Mouse (Mus musculus) heart, embryonic 16.5 days (tissue): ENCODE measurements at regions not wholly inside any gene's neighbourhood (a gene's known extent, or its start where the extent isn't known, plus 50 kb on each side); places are given as distances from the start of the nearest gene placed in this dataset.
A peak's percentile ranks its signal among the peaks of the same experiment; 100 is the strongest.

Source experiments
- ATAC-seq: fragments of 200-750 bp; cut with Nextera tagmentation; replicated peaks from 2 replicates; pipeline ENCODE4 v1.8.0; 2017; ENCODE audit warnings: moderate number of reproducible peaks; ENCODE audit not compliant: insufficient read depth, low FRiP score; ENCODE audit errors: extremely low read depth
- H3K27ac ChIP-seq: fragments of 300-500 bp; sonication (generic); 2 replicates; pipeline ENCODE4 v1.5.1; 2014; ENCODE audit warnings: mild to moderate bottlenecking, low read length, control low read depth, moderate library complexity
- H3K27me3 ChIP-seq: fragments of 300-500 bp; sonication (generic); 2 replicates; pipeline ENCODE4 v1.6.1; 2014; ENCODE audit warnings: low read length, mixed read lengths; ENCODE audit not compliant: control insufficient read depth, insufficient read depth
- H3K36me3 ChIP-seq: fragments of 300-500 bp; sonication (generic); 2 replicates; pipeline ENCODE4 v1.6.1; 2014; ENCODE audit not compliant: control insufficient read depth, insufficient read depth
- H3K4me1 ChIP-seq: fragments of 300-500 bp; sonication (generic); 2 replicates; pipeline ENCODE4 v1.6.1; 2014; ENCODE audit warnings: low read length, mixed read lengths; ENCODE audit not compliant: control insufficient read depth, insufficient read depth
- H3K4me2 ChIP-seq: fragments of 300-500 bp; sonication (generic); 2 replicates; pipeline ENCODE4 v1.6.1; 2014; ENCODE audit warnings: low read depth, mild to moderate bottlenecking, control low read depth, low read length
- H3K4me3 ChIP-seq: fragments of 300-500 bp; sonication (generic); 2 replicates; pipeline ENCODE4 v1.5.1; 2014; ENCODE audit warnings: mild to moderate bottlenecking, control low read depth, low read length
- H3K9ac ChIP-seq: fragments of 300-500 bp; sonication (generic); 2 replicates; pipeline ENCODE4 v1.6.1; 2014; ENCODE audit warnings: low read length, control low read depth
- H3K9me3 ChIP-seq: fragments of 300-500 bp; sonication (generic); replicated peaks from 2 replicates; pipeline ENCODE4 v1.6.1; 2016; ENCODE audit warnings: low read length; ENCODE audit not compliant: control insufficient read depth
- WGBS: fragments of 180-500 bp; shearing (Covaris S2); extraction: QIAGEN DNeasy Blood & Tissue Kit; methylation state at CpG from one replicate; pipeline ENCODE4 v1.1.7; 2014; 5-methylcytosine and 5-hydroxymethylcytosine counted together

DNA sequence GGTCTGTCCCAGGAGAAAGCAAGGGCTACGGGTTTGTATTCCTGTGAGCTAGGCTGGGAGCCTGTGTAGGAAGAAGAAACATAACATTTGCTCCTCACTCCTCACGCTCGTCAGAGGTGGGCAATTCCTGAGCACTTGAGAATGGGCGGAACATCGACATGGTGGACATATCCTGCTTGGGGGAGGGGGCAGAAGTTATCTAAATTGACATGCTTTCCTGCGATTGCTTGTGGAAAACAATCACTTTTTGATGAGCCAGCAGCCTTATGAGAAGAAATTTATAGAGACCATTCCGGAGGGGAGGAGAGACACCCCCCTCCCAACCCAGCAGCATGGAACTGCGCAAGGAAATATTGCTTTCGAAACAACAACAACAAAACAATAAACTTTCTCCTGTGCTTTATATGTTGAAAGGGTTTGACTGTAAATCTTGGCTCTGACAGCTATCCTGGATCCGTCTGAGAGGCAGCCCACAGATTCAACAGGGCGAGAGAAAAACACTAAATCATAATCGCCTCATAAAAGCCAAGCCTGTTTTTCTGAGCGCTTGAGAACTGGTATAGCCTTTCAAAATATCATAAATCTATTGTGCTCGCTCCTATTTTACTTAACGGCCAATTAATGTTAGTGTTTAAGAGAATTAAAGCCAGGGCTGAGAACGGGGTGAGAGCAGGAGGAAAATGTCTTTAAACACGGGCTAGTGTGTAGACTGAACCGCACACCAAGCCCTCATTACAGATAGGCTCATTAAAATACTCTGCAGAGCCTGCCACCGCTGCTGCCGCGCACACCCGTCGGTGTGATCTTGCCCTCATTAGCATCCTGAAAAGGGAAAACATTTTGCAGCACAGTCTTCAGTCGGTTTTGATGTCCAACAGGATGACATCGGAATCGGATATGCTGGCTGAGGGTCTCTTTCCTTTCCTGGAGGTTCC is 242.0 kb downstream of the Cd83 start:
- no peak for ATAC-seq
- Histone ChIP-seq H3K9ac (no peak overlapping the region), H3K4me1 (peaks cover 20% of the 10 kb centered on the region), H3K36me3 (no peaks in the 10 kb centered on the region), H3K27me3 (no peaks in the 10 kb centered on the region), H3K27ac (peak overlapping the region; percentile 67), H3K9me3 (no peaks in the 10 kb centered on the region), H3K4me2 (peak overlapping the region; percentile 22; the same call in 1 of the 2 replicates), H3K4me3 (no peak overlapping the region)
- WGBS = 56% methylated on average over 26 of the region's 26 CpGs

- Histone ChIP-seq H3K9me3 (no peaks in the 10 kb centered on the region), H3K4me1 (peaks cover 20% of the 10 kb centered on the region), H3K36me3 (no peaks in the 10 kb centered on the region), H3K27ac (no peak overlapping the region), H3K27me3 (no peaks in the 10 kb centered on the region), H3K4me3 (no peak overlapping the region), H3K9ac (no peak overlapping the region), H3K4me2 (no peak overlapping the region)
- 90% methylated on average over 6 of the region's 6 CpGs for WGBS
- ATAC-seq = no peak
Measured at GRCm38 (mm10) chr13:44028081-44028480, 243.5 kb downstream of the Cd83 start.

GRCm38 (mm10) chr13:44030590-44030989 is 246.0 kb downstream of the Cd83 start:
- no peak overlapping the region for H3K4me2 ChIP-seq
- peaks cover 8% of the 10 kb centered on the region for H3K4me1 ChIP-seq
- H3K36me3 ChIP-seq = no peaks in the 10 kb centered on the region
- no peaks in the 10 kb centered on the region for H3K27me3 ChIP-seq
- H3K9ac ChIP-seq = no peak overlapping the region; the same call in 1 of the 2 replicates
- H3K27ac ChIP-seq = peak overlapping the region; percentile 86
- WGBS = 24% methylated on average over 5 of the region's 5 CpGs
- no peak overlapping the region for H3K4me3 ChIP-seq
- no peaks in the 10 kb centered on the region for H3K9me3 ChIP-seq
- peak; percentile 89 for ATAC-seq

DNA sequence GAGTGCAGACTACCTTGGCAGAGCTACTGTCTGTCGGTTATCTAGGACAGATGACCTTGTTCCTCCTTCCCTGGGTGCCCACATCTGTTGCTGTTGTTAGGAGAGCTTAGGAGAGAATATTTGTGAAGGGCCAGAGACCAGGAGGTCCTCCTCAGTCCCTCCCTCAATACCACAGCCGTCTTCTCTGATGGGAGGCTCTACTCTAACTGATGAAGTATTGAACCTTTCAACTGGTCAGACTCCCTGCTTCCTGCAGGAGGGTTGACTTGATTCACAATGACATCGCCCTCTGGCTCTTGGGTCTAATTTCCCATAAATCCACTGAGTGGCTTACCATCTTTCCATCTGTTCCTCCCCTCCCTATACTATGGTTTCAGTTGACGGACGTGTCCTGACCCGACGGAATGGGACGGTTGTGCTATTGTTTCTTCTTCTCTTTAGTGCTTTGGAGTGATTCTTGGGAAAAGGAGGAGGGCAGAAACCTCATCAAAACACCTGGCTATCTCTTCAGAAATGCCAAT is 253.3 kb downstream of the Cd83 start:
- no peak overlapping the region for H3K4me3 ChIP-seq
- H3K27me3 ChIP-seq = no peaks in the 10 kb centered on the region
- no peak overlapping the region for H3K4me2 ChIP-seq
- ATAC-seq = no peak
- no peak overlapping the region for H3K9ac ChIP-seq
- 71% methylated on average over 8 of the region's 8 CpGs for WGBS
- no peaks in the 10 kb centered on the region for H3K9me3 ChIP-seq
- H3K27ac ChIP-seq = no peak overlapping the region
- H3K4me1 ChIP-seq = peaks cover 13% of the 10 kb centered on the region
- no peaks in the 10 kb centered on the region for H3K36me3 ChIP-seq

DNA sequence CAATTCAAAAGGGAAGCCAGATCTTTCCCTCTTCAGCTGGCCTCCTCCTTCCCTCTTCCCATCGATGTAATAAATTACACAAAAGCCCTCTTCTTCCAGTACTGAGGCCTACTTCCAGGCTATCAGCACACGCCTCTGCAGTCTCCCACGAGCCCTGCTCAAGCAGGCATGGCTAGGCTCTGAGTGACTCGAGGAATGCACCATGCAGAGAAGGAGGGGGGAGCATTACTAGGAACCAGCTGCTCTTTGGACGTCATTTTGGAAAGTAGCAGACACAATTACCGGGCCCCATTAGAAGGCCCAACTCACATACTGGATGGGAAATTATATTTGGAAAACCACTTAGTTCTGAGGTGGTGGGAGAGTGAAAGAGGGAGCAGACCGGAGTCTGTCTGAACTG is 253.7 kb downstream of the Cd83 start:
- ATAC-seq = 0 out of 2 replicates have a peak, but pooled peaks have one; percentile 57
- H3K4me2 ChIP-seq = no peak overlapping the region
- no peak overlapping the region for H3K9ac ChIP-seq
- no peak overlapping the region for H3K27ac ChIP-seq
- H3K4me3 ChIP-seq = no peak overlapping the region
- H3K9me3 ChIP-seq = no peaks in the 10 kb centered on the region
- no peaks in the 10 kb centered on the region for H3K36me3 ChIP-seq
- peaks cover 17% of the 10 kb centered on the region for H3K4me1 ChIP-seq
- WGBS = 36% methylated on average over 7 of the region's 7 CpGs
- no peaks in the 10 kb centered on the region for H3K27me3 ChIP-seq

- H3K4me3 ChIP-seq = no peak overlapping the region
- peaks cover 23% of the 10 kb centered on the region for H3K4me1 ChIP-seq
- WGBS = 66% methylated on average over 7 of the region's 7 CpGs
- H3K9me3 ChIP-seq = no peaks in the 10 kb centered on the region
- ATAC-seq = no peak
- no peak overlapping the region for H3K4me2 ChIP-seq
- H3K27ac ChIP-seq = 0 out of 2 replicates have a peak overlapping the region, but pooled peaks have one; percentile 11
- H3K36me3 ChIP-seq = no peaks in the 10 kb centered on the region
- no peak overlapping the region for H3K9ac ChIP-seq
- H3K27me3 ChIP-seq = no peaks in the 10 kb centered on the region
Measured at GRCm38 (mm10) chr13:44040640-44041039, 256.1 kb downstream of the Cd83 start.

GRCm38 (mm10) chr13:44042730-44043493 is 258.3 kb downstream of the Cd83 start:
- no peaks in the 10 kb centered on the region for H3K9me3 ChIP-seq
- H3K4me1 ChIP-seq = peaks cover 22% of the 10 kb centered on the region
- H3K27ac ChIP-seq = no peak overlapping the region
- WGBS = 56% methylated on average over 9 of the region's 9 CpGs
- H3K36me3 ChIP-seq = no peaks in the 10 kb centered on the region
- H3K27me3 ChIP-seq = no peaks in the 10 kb centered on the region
- H3K4me3 ChIP-seq = no peak overlapping the region
- ATAC-seq = no peak
- no peak overlapping the region for H3K4me2 ChIP-seq
- H3K9ac ChIP-seq = no peak overlapping the region

- H3K27me3 ChIP-seq = no peaks in the 10 kb centered on the region
- no peak overlapping the region for H3K4me2 ChIP-seq
- no peak overlapping the region for H3K9ac ChIP-seq
- no peak overlapping the region for H3K27ac ChIP-seq
- ATAC-seq = no peak
- H3K9me3 ChIP-seq = no peaks in the 10 kb centered on the region
- H3K36me3 ChIP-seq = no peaks in the 10 kb centered on the region
- H3K4me1 ChIP-seq = peaks cover 20% of the 10 kb centered on the region
- H3K4me3 ChIP-seq = no peak overlapping the region
- WGBS = 29% methylated on average over 5 of the region's 5 CpGs
Measured at GRCm38 (mm10) chr13:44043494-44043885, 258.9 kb downstream of the Cd83 start.
